Mouse (Mus musculus): ENCODE data around the gene 2810408A11Rik. TPM values are rescaled to one million over a fixed set of nuclear protein-coding genes. Genes with fewer than 3 reads are reported as not detected.

Gene 2810408A11Rik
- total and polyA plus RNA-seq, 3 experiments, result 0.81 to 1.3 TPM; not detected in 1

DNA sequence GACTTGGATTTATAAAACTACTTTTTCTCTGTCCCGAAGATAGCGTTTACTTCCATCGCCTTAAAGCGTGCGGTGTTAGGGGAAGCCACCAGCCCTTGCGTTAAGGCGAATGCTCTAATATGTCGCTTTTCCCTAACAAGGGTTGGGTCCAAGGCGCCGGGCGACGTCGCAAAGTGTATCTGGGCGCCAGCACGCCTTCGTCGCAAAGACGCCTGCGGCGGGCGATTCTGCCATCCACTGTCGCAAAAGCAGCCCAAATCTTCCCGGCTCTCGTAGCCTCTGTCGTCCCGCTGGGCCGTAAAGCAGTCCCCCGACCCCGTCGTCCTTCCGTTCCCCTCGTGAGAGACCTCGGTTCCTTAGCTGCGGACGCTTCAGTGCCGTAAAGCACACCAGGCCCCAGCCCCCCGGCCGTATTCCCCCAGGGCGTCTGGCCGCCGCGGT is 639 bp upstream of the 2810408A11Rik start (continued):
- TF ChIP-seq CHD1 (IDR thresholded peaks at IDR 0.05; ENCODE audit: low read depth, low read length) (peak; percentile 84; the same call in 1 of the 2 replicates), ELF1 (IDR thresholded peaks at IDR 0.05; ENCODE audit: low read depth, low read length) (peak; percentile 93), USF1 (IDR thresholded peaks at IDR 0.05; ENCODE audit: low read depth, low read length) (0 out of 2 replicates have a peak, but pooled peaks have one; percentile 43), NELFE (IDR thresholded peaks at IDR 0.05; ENCODE audit: low read depth, low read length) (peak; percentile 61; the same call in 1 of the 2 replicates), CTCF (IDR thresholded peaks at IDR 0.05 in 2 of 3, conservative IDR thresholded peaks at IDR 0.05 in 1 of 3; ENCODE audit: control insufficient read depth in 1 of 3, insufficient read depth in 1 of 3, low read depth in 2 of 3, low read length in 3 of 3, poor library complexity in 1 of 3, severe bottlenecking in 1 of 3) (no peak), POLR2AphosphoS2 (IDR thresholded peaks at IDR 0.05; ENCODE audit: low read length) (peak; percentile 89; the same call in 1 of the 2 replicates), ZMIZ1 (IDR thresholded peaks at IDR 0.05; ENCODE audit: low read depth, low read length) (peak; percentile 12; the same call in 1 of the 2 replicates), ETS1 (IDR thresholded peaks at IDR 0.05; ENCODE audit: low read depth, low read length) (no peak; the same call in 1 of the 2 replicates), TAL1 (IDR thresholded peaks at IDR 0.05; ENCODE audit: low read length) (no peak), MYC (IDR thresholded peaks at IDR 0.05; ENCODE audit: low read depth, low read length) (peak; percentile 74; the same call in 1 of the 2 replicates)

DNA sequence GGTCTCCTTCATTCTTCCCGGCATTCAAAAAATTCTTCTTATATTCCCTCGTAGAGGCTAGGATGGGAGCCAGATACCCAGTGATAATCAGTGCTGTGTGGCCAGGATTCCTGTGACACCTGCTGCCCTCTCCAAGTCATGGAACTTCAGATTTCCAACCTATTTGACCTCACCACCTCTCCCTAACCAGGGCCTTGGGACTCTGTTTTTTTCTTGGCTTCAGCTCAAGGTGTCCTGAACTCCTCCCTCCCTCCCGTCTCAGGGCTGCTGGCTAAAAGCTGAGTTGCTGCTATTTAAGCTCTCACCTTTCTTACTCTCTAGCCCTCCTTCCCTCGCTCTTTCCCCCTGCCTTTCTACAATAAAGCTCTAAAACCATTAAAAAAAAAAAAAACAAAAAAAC is 917 bp downstream of the 2810408A11Rik start:
- Histone ChIP-seq H3K79me2 (ENCODE audit: control insufficient read depth, insufficient read depth, low read length, poor library complexity) (peaks cover 18% of the 10 kb centered on the region), H3K4me1 (ENCODE audit: control insufficient read depth in 1 of 2, insufficient read depth in 2 of 2, low read length in 2 of 2) (peaks cover 2 to 16% of the 10 kb centered on the region in 2 experiments; a peak in 2 of 4 replicates), H3K4me3 (ENCODE audit: control insufficient read depth in 1 of 2, insufficient read depth in 1 of 2, low read depth in 2 of 2, low read length in 2 of 2) (no peak overlapping the region), H3K27ac (ENCODE audit: control insufficient read depth, low read depth, low read length) (no peak overlapping the region), H3K36me3 (ENCODE audit: control insufficient read depth in 1 of 2, insufficient read depth in 2 of 2, low read length in 2 of 2) (peaks cover 0 to 6% of the 10 kb centered on the region in 2 experiments; a peak in 3 of 4 replicates), H3K27me3 (ENCODE audit: control insufficient read depth in 1 of 2, insufficient read depth in 2 of 2, low read length in 2 of 2) (no peaks in the 10 kb centered on the region), H3K9me3 (replicated peaks; ENCODE audit: insufficient read depth, low read length) (no peaks in the 10 kb centered on the region), H3K9ac (ENCODE audit: control insufficient read depth, low read depth, low read length, poor library complexity, severe bottlenecking) (no peak overlapping the region)
- peak; percentile 58; the same call in 1 of the 2 replicates for TF ChIP-seq ZNF384 (IDR thresholded peaks at IDR 0.05; ENCODE audit: low read depth, low read length)
- TF ChIP-seq POLR2AphosphoS5 (IDR thresholded peaks at IDR 0.05; ENCODE audit: borderline replicate concordance, low read depth, low read length), result no peak
- no peak for DNase-seq (ENCODE audit: low read depth, low spot score)

DNA sequence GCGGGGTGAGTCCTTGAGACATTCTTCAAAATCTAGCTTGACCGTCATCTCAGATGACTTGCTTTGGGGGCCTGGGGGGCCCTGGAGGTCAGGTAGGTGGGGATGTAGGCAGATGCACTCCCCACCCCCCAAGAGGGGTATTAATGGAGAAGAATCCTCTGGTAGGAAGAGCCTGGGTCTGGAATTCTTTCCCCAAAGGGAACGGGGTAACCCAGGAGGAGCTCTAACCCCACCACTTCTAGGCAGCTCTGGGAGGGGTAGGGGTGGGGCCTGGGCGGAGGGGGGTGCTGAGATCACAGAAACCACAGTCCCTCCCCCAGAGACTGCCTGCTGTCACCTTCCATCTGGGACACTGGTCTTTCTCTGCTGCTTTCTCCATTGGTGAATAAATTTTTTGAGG is 5.5 kb downstream of the 2810408A11Rik start, which contains the start of gene Acap1:
TSS of gene Acap1 (minus strand) at position 249 of the 400 bp plus-strand sequence.
- peak; percentile 78 for DNase-seq (ENCODE audit: low read depth, low spot score)
- TF ChIP-seq ZMIZ1 (IDR thresholded peaks at IDR 0.05; ENCODE audit: low read depth, low read length) (no peak), SIN3A (IDR thresholded peaks at IDR 0.05; ENCODE audit: low read length) (no peak; the same call in 1 of the 2 replicates), ELF1 (IDR thresholded peaks at IDR 0.05; ENCODE audit: low read depth, low read length) (0 out of 2 replicates have a peak, but pooled peaks have one; percentile 7), BHLHE40 (IDR thresholded peaks at IDR 0.05; ENCODE audit: borderline replicate concordance, low read depth, low read length) (no peak), NELFE (IDR thresholded peaks at IDR 0.05; ENCODE audit: low read depth, low read length) (peak; percentile 59), MAZ (IDR thresholded peaks at IDR 0.05; ENCODE audit: low read depth, low read length) (peak; percentile 77; the same call in 1 of the 2 replicates), TCF12 (IDR thresholded peaks at IDR 0.05; ENCODE audit: low read depth, low read length) (no peak), MXI1 (IDR thresholded peaks at IDR 0.05; ENCODE audit: low read depth, low read length) (0 out of 2 replicates have a peak, but pooled peaks have one; percentile 31), NRF1 (IDR thresholded peaks at IDR 0.05; ENCODE audit: insufficient read depth, low read depth, low read length, poor library complexity, severe bottlenecking) (no peak), HCFC1 (IDR thresholded peaks at IDR 0.05; ENCODE audit: low read depth, low read length) (0 out of 2 replicates have a peak, but pooled peaks have one; percentile 10), SMC3 (IDR thresholded peaks at IDR 0.05; ENCODE audit: low read depth, low read length) (no peak), POLR2A (IDR thresholded peaks at IDR 0.05; ENCODE audit: control insufficient read depth in 1 of 2, insufficient read depth in 1 of 2, low read depth in 1 of 2, low read length in 2 of 2, poor library complexity in 1 of 2) (peak in 1 of 2 experiments; percentile 60; a peak in 2 of 4 replicates), TBP (IDR thresholded peaks at IDR 0.05; ENCODE audit: low read depth, low read length) (no peak), MAFK (IDR thresholded peaks at IDR 0.05; ENCODE audit: borderline replicate concordance, low read depth, low read length) (no peak), ETS1 (IDR thresholded peaks at IDR 0.05; ENCODE audit: low read depth, low read length) (0 out of 2 replicates have a peak, but pooled peaks have one; percentile 30), POLR2AphosphoS5 (IDR thresholded peaks at IDR 0.05; ENCODE audit: borderline replicate concordance, low read depth, low read length) (no peak), MYC (IDR thresholded peaks at IDR 0.05; ENCODE audit: low read depth, low read length) (no peak), MEF2A (IDR thresholded peaks at IDR 0.05; ENCODE audit: extremely low read depth, insufficient replicate concordance, low read depth, low read length, poor library complexity, severe bottlenecking) (no peak)
- Histone ChIP-seq H3K27ac (ENCODE audit: control insufficient read depth, low read depth, low read length) (peak within 1 kb of the TSS; percentile 71), H3K79me2 (ENCODE audit: control insufficient read depth, insufficient read depth, low read length, poor library complexity) (no peaks in the 10 kb centered on the region; the same call in none of the 2 replicates), H3K4me3 (ENCODE audit: control insufficient read depth in 1 of 2, insufficient read depth in 1 of 2, low read depth in 2 of 2, low read length in 2 of 2) (peak within 1 kb of the TSS; percentile 47 to 72), H3K27me3 (ENCODE audit: control insufficient read depth in 1 of 2, insufficient read depth in 2 of 2, low read length in 2 of 2) (no peaks in the 10 kb centered on the region), H3K36me3 (ENCODE audit: control insufficient read depth in 1 of 2, insufficient read depth in 2 of 2, low read length in 2 of 2) (peaks cover 0 to 15% of the 10 kb centered on the region in 2 experiments; a peak in 2 of 4 replicates), H3K4me1 (ENCODE audit: control insufficient read depth in 1 of 2, insufficient read depth in 2 of 2, low read length in 2 of 2) (peaks cover 13 to 26% of the 10 kb centered on the region in 2 experiments), H3K9me3 (replicated peaks; ENCODE audit: insufficient read depth, low read length) (no peaks in the 10 kb centered on the region), H3K9ac (ENCODE audit: control insufficient read depth, low read depth, low read length, poor library complexity, severe bottlenecking) (peak within 1 kb of the TSS; percentile 68)
